Mouse (Mus musculus) cerebellum, adult 18-20 months (tissue): ENCODE measurements around the gene Slc9a3r1.

ENCODE experiments used
- DNase-seq, 2 experiments: peaks; one replicate each; pipeline ENCODE4 v3.0.0; 2021

The Slc9a3r1 gene

GRCm38 (mm10) chr11:115228430-115228829, 65.3 kb downstream of the Slc9a3r1 start:
- DNase-seq, result no peak

GRCm38 (mm10) chr11:115229021-115229930, 66.1 kb downstream of the Slc9a3r1 start:
- DNase-seq, result no peak
